Mouse (Mus musculus): ENCODE results near the gene Mical3.

GRCm38 (mm10) chr6:121149420-121149819 lies 18.6 kb upstream of the Mical3 start:
- TF ChIP-seq CTCF (IDR thresholded peaks at IDR 0.05; ENCODE audit: borderline replicate concordance, control insufficient read depth, extremely low read depth, insufficient read depth, low read length, poor library complexity) (no peak), POLR2A (IDR thresholded peaks at IDR 0.05; ENCODE audit: control insufficient read depth, extremely low read depth, insufficient read depth, low read length, poor library complexity) (no peak)

Measured in thymus, adult 2 months (tissue).